Mouse (Mus musculus) ES-E14 (cell line): ENCODE results near the gene Alg13. TPM values are rescaled to one million over a fixed set of nuclear protein-coding genes. Genes with fewer than 3 reads are reported as not detected.

Source experiments
- DNase-seq: peaks from one replicate; pipeline ENCODE4 v3.0.0-alpha.2; 2013; ENCODE audit warnings: low read depth, low spot score
- H3K27ac ChIP-seq: 2 replicates; pipeline ENCODE4 v1.5.1; 2012; ENCODE audit warnings: low read depth, mild to moderate bottlenecking, low read length, moderate library complexity, mixed read lengths; ENCODE audit not compliant: poor library complexity, insufficient read depth, severe bottlenecking
- H3K36me3 ChIP-seq: 2 replicates; pipeline ENCODE4 v1.6.1; 2012; ENCODE audit warnings: mild to moderate bottlenecking, low read length, moderate library complexity, mixed read lengths; ENCODE audit not compliant: control insufficient read depth, poor library complexity, insufficient read depth, severe bottlenecking
- H3K4me1 ChIP-seq, 2 experiments: fragments of 150-350 bp in 1 of 2; sonication (generic) in 1 of 2; 2 replicates each; pipeline ENCODE4 v1.6.1; 2012; ENCODE audit warnings: low read length in 2 of 2, mild to moderate bottlenecking in 1 of 2, mixed read lengths in 1 of 2; ENCODE audit not compliant: control insufficient read depth in 2 of 2, insufficient read depth in 2 of 2, poor library complexity in 1 of 2
- H3K4me3 ChIP-seq, 2 experiments: fragments of 150-350 bp in 1 of 2; sonication (generic) in 1 of 2; 2 replicates each; pipeline ENCODE4 v1.5.1; 2012; ENCODE audit warnings: low read length in 2 of 2, low read depth in 1 of 2, mild to moderate bottlenecking in 1 of 2, mixed read lengths in 1 of 2; ENCODE audit not compliant: insufficient read depth in 1 of 2, poor library complexity in 1 of 2, severe bottlenecking in 1 of 2
- H3K9ac ChIP-seq: 2 replicates; pipeline ENCODE4 v1.6.1; 2012; ENCODE audit warnings: low read depth, mild to moderate bottlenecking, low read length, mixed read lengths; ENCODE audit not compliant: poor library complexity, insufficient read depth, severe bottlenecking
- H3K9me3 ChIP-seq: fragments of 150-350 bp; sonication (generic); 2 replicates; pipeline ENCODE4 v1.6.1; 2012; ENCODE audit warnings: low read depth, mild to moderate bottlenecking, low read length; ENCODE audit not compliant: control insufficient read depth, insufficient read depth
- CHD2 ChIP-seq: IDR thresholded peaks from 2 replicates; pipeline ENCODE4 v1.6.1; 2014; ENCODE audit warnings: mild to moderate bottlenecking, low read depth, low read length, inconsistent platforms
- HCFC1 ChIP-seq: IDR thresholded peaks from 2 replicates; pipeline ENCODE4 v1.6.1; 2012; ENCODE audit warnings: low read length, inconsistent platforms, borderline replicate concordance; ENCODE audit not compliant: insufficient read depth
- MAFK ChIP-seq: IDR thresholded peaks from 2 replicates; pipeline ENCODE4 v1.6.1; 2014; ENCODE audit warnings: mild to moderate bottlenecking, low read depth, low read length, inconsistent platforms; ENCODE audit not compliant: insufficient read depth
- ZC3H11A ChIP-seq: IDR thresholded peaks from 2 replicates; pipeline ENCODE4 v1.6.1; 2012; ENCODE audit warnings: low read depth, mild to moderate bottlenecking, inconsistent platforms, low read length, borderline replicate concordance
- ZNF384 ChIP-seq: IDR thresholded peaks from 2 replicates; pipeline ENCODE4 v1.6.1; 2012; ENCODE audit warnings: low read depth, low read length, inconsistent platforms
- in situ Hi-C, 2 experiments: fragments of 600-800 bp; cut with MboI; formaldehyde crosslinking; loops; one replicate each; pipeline ENCODE4 v1.15.1; 2025; ENCODE audit warnings: low sequenced_read_pairs in 2 of 2, inconsistent platforms in 1 of 2; ENCODE audit not compliant: unreplicated experiment in 2 of 2
- total RNA-seq: library from RNA; depleted of rRNA; stranded (reverse); fragments of 300-350 nt; gene quantifications from 2 replicates; pipeline ENCODE4 v1.2.3, GENCODE M21; 2012; rRNA removed

The Alg13 gene
- total RNA-seq = 159 and 160 TPM in 2 replicates

GRCm38 (mm10) chrX:144317548-144318163, at the start of gene Alg13:
TSS of gene Alg13 (plus strand) at chrX:144317804.
- peak; percentile 60 for DNase-seq
- no peak for TF ChIP-seq HCFC1
- no peak for TF ChIP-seq ZNF384
- no peak for TF ChIP-seq MAFK
- TF ChIP-seq CHD2 = no peak
- H3K4me1 ChIP-seq = peaks cover 6 to 7% of the 10 kb centered on the region in 2 experiments; a peak in 2 of 4 replicates
- H3K36me3 ChIP-seq = peaks cover 2% of the 10 kb centered on the region
- H3K27ac ChIP-seq = peak within 1 kb of the TSS; percentile 90
- peak within 1 kb of the TSS; percentile 87 to 99 for H3K4me3 ChIP-seq
- peak within 1 kb of the TSS; percentile 93 for H3K9ac ChIP-seq
- in situ Hi-C loops = no loop called here
- H3K9me3 ChIP-seq = no peaks in the 10 kb centered on the region

- DNase-seq = peak; percentile 24
- Histone ChIP-seq H3K27ac (peak overlapping the region; percentile 74; the same call in 1 of the 2 replicates), H3K36me3 (no peaks in the 10 kb centered on the region), H3K9ac (no peak overlapping the region), H3K9me3 (no peaks in the 10 kb centered on the region), H3K4me3 (peak overlapping the region in 1 of 2 experiments; percentile 25; a peak in 1 of 4 replicates), H3K4me1 (no peaks in the 10 kb centered on the region)
- in situ Hi-C loops = no loop called here
- TF ChIP-seq ZC3H11A (no peak), HCFC1 (no peak), ZNF384 (no peak), MAFK (no peak), CHD2 (no peak)
Measured at GRCm38 (mm10) chrX:144268606-144269005, 49.0 kb upstream of the Alg13 start.

- no peak overlapping the region for H3K27ac ChIP-seq
- TF ChIP-seq HCFC1 (no peak), MAFK (no peak), CHD2 (no peak), ZNF384 (no peak), ZC3H11A (no peak)
- no peaks in the 10 kb centered on the region for H3K4me1 ChIP-seq
- no peak overlapping the region for H3K4me3 ChIP-seq
- no peaks in the 10 kb centered on the region for H3K9me3 ChIP-seq
- in situ Hi-C loops = no loop called here
- no peak overlapping the region for H3K9ac ChIP-seq
- H3K36me3 ChIP-seq = no peaks in the 10 kb centered on the region
- no peak for DNase-seq
Measured at GRCm38 (mm10) chrX:144301476-144301875, 16.1 kb upstream of the Alg13 start.

- H3K4me1 ChIP-seq = no peaks in the 10 kb centered on the region
- H3K4me3 ChIP-seq = no peak overlapping the region
- H3K36me3 ChIP-seq = no peaks in the 10 kb centered on the region
- TF ChIP-seq HCFC1 (no peak), ZC3H11A (no peak), MAFK (no peak), CHD2 (no peak)
- no peak for DNase-seq
- in situ Hi-C loops = no loop called here
- no peak overlapping the region for H3K9ac ChIP-seq
- H3K27ac ChIP-seq = no peak overlapping the region
- no peaks in the 10 kb centered on the region for H3K9me3 ChIP-seq
Measured at GRCm38 (mm10) chrX:144305659-144306058, 11.9 kb upstream of the Alg13 start.

DNA sequence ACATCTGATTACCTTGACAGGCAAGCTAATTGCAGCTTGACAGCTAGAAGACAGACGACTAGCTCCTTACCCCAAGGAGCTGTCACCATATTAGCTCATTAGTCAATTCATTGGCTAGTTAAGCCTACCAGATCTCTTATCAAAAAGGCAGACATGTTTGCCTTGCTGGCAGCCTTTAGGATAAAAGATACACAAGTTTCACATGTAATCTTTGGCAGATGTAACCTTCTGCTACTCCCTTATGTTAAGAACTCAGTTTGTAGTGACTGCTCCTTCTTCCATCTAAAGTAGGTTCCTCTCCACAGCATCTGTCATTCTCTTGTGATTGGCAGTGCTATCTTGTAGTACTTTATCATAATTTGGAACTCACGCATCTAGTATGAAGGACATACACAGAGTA, 3.6 kb upstream of the Alg13 start:
- TF ChIP-seq MAFK (no peak), ZNF384 (no peak), CHD2 (no peak), ZC3H11A (no peak), HCFC1 (no peak)
- Histone ChIP-seq H3K36me3 (no peaks in the 10 kb centered on the region), H3K4me1 (peaks cover 7% of the 10 kb centered on the region in 2 experiments; a peak in 2 of 4 replicates), H3K9ac (no peak overlapping the region), H3K4me3 (no peak overlapping the region), H3K27ac (no peak overlapping the region; the same call in 1 of the 2 replicates), H3K9me3 (no peaks in the 10 kb centered on the region)
- in situ Hi-C loops = no loop called here
- DNase-seq = no peak
